In genomic region chr8:72218781-72219540, GRCm38 (mm10) we compare ENCODE assay signal across 8 mouse cellular contexts. TPM values are rescaled to one million over a fixed set of nuclear protein-coding genes. Genes with fewer than 3 reads are reported as not detected.
DNase-seq lines count a peak whose midpoint lies in the region; ATAC-seq and TF ChIP-seq lines count a peak whose summit lies in the region.

No protein-coding gene starts in this region.

- no peaks in the 10 kb centered on the region for H3K9me3 ChIP-seq in hindbrain, embryonic 15.5 days
- H3K9me3 ChIP-seq in midbrain, embryonic 14.5 days (ENCODE audit: control insufficient read depth, low read length): no peaks in the 10 kb centered on the region

- H3K9ac ChIP-seq in hindbrain, embryonic 15.5 days: no peak overlapping the region
- H3K9ac ChIP-seq in midbrain, embryonic 14.5 days (replicated peaks; ENCODE audit: low read length): no peak overlapping the region

- 66% methylated on average over 10 of the region's 10 CpGs for WGBS in kidney, adult 2 months
- WGBS in hindbrain, embryonic 15.5 days: 75% methylated on average over 10 of the region's 10 CpGs
- 81% methylated on average over 9 of the region's 10 CpGs for WGBS in midbrain, embryonic 14.5 days

- ATAC-seq in hindbrain, embryonic 15.5 days (ENCODE audit: low FRiP score, low read depth): peak; percentile 49; the same call in 1 of the 2 replicates
- peak; percentile 25; the same call in 1 of the 2 replicates for ATAC-seq in midbrain, embryonic 14.5 days (ENCODE audit: low FRiP score, low TSS enrichment)

- peak overlapping the region; percentile 76 for H3K4me2 ChIP-seq in hindbrain, embryonic 15.5 days
- peak overlapping the region; percentile 60 for H3K4me2 ChIP-seq in midbrain, embryonic 14.5 days (ENCODE audit: low read length)

- 0 out of 2 replicates have a peak, but pooled peaks cover 4% of the 10 kb centered on the region for H3K4me1 ChIP-seq in kidney, adult 2 months (ENCODE audit: control insufficient read depth, insufficient read depth, low read length)
- H3K4me1 ChIP-seq in bone marrow macrophage, adult 2 months (ENCODE audit: control insufficient read depth, insufficient read depth, low read length): peaks cover 28% of the 10 kb centered on the region
- peaks cover 17% of the 10 kb centered on the region for H3K4me1 ChIP-seq in hindbrain, embryonic 15.5 days (replicated peaks)
- peaks cover 7% of the 10 kb centered on the region; the same call in 1 of the 2 replicates for H3K4me1 ChIP-seq in midbrain, embryonic 14.5 days (ENCODE audit: control insufficient read depth, insufficient read depth, low read length)

- peak overlapping the region; percentile 92; the same call in 1 of the 2 replicates for H3K4me3 ChIP-seq in kidney, adult 2 months (ENCODE audit: insufficient read depth, low read depth, low read length)
- no peak overlapping the region for H3K4me3 ChIP-seq in bone marrow macrophage, adult 2 months (ENCODE audit: insufficient read depth, low read length)
- peak overlapping the region; percentile 78 for H3K4me3 ChIP-seq in hindbrain, embryonic 15.5 days
- peak overlapping the region; percentile 66 for H3K4me3 ChIP-seq in midbrain, embryonic 14.5 days (replicated peaks; ENCODE audit: low read depth, low read length)

- no peak for DNase-seq in kidney, adult 2 months
- DNase-seq in kidney, adult 9 months: no peak
- DNase-seq in midbrain, embryonic 14.5 days: no peak
- DNase-seq in right cerebral cortex, adult 18-20 months: no peak
- no peak for DNase-seq in frontal cortex, adult 2 months (ENCODE audit: extremely low spot score in 1 of 2, low spot score in 1 of 2)
- DNase-seq in frontal cortex, postnatal 36 days (ENCODE audit: low spot score in 2 of 2): no peak

- H3K27me3 ChIP-seq in kidney, adult 2 months (replicated peaks; ENCODE audit: control insufficient read depth, insufficient read depth, low read length): no peaks in the 10 kb centered on the region
- H3K27me3 ChIP-seq in hindbrain, embryonic 15.5 days: peaks cover 8% of the 10 kb centered on the region; the same call in 1 of the 2 replicates
- H3K27me3 ChIP-seq in midbrain, embryonic 14.5 days (ENCODE audit: control insufficient read depth, insufficient read depth, low read length): no peaks in the 10 kb centered on the region

- no peaks in the 10 kb centered on the region for H3K36me3 ChIP-seq in kidney, adult 2 months (ENCODE audit: control insufficient read depth, insufficient read depth, low read length)
- peaks cover 23% of the 10 kb centered on the region for H3K36me3 ChIP-seq in hindbrain, embryonic 15.5 days
- H3K36me3 ChIP-seq in midbrain, embryonic 14.5 days (ENCODE audit: control insufficient read depth, insufficient read depth, low read length): peaks cover 29% of the 10 kb centered on the region

- no peak overlapping the region for H3K27ac ChIP-seq in kidney, adult 2 months (ENCODE audit: insufficient read depth, low read depth, low read length)
- peak overlapping the region; percentile 29; the same call in 1 of the 2 replicates for H3K27ac ChIP-seq in bone marrow macrophage, adult 2 months (ENCODE audit: insufficient read depth, low read depth, low read length)
- peak overlapping the region; percentile 62 for H3K27ac ChIP-seq in hindbrain, embryonic 15.5 days (replicated peaks)
- H3K27ac ChIP-seq in midbrain, embryonic 14.5 days (replicated peaks; ENCODE audit: low read depth, low read length): no peak overlapping the region

- no peak for TF ChIP-seq POLR2A in kidney, adult 2 months (IDR thresholded peaks at IDR 0.05; ENCODE audit: low read depth, low read length)
- TF ChIP-seq POLR2A in bone marrow macrophage, adult 2 months (IDR thresholded peaks at IDR 0.05; ENCODE audit: borderline replicate concordance, low read depth, low read length): no peak

- TF ChIP-seq CTCF in kidney, adult 2 months (conservative IDR thresholded peaks at IDR 0.05; ENCODE audit: insufficient read depth, insufficient read length, low read depth, low read length): no peak
- TF ChIP-seq CTCF in bone marrow macrophage, adult 2 months (IDR thresholded peaks at IDR 0.05; ENCODE audit: low read depth, low read length): no peak

RNA-seq across cellular contexts. Expression of gene Fam32a, which starts 0.6 kb away (rescaled TPM):
- 54.7 and 59.6 TPM in 2 replicates for polyA plus RNA-seq in kidney, adult 2 months (2012; rRNA removed)
- polyA plus RNA-seq in bone marrow macrophage, adult 2 months (2012; ENCODE audit: insufficient read depth, insufficient read length, missing spikeins): 56.6 and 58.3 TPM in 2 replicates
- 91.8 and 97.1 TPM in 2 replicates for polyA plus RNA-seq in hindbrain, embryonic 15.5 days (2015; fragmentation: Nextera tagmentation; extraction: Ambion mirVana)
- polyA plus RNA-seq in midbrain, embryonic 14.5 days (2014; fragmentation: Nextera tagmentation; extraction: Ambion mirVana): 62.4 and 74.6 TPM in 2 replicates
- 77.5 and 79.3 TPM in 2 replicates for polyA plus RNA-seq in frontal cortex, adult 2 months (2012; rRNA removed)

RNA-seq across cellular contexts. Expression of gene Gm11034, which starts 5.5 kb away (rescaled TPM):
- not detected in 2 replicates for polyA plus RNA-seq in kidney, adult 2 months (2012; rRNA removed)
- not detected in 2 replicates for polyA plus RNA-seq in bone marrow macrophage, adult 2 months (2012; ENCODE audit: insufficient read depth, insufficient read length, missing spikeins)
- not detected in 2 replicates for polyA plus RNA-seq in hindbrain, embryonic 15.5 days (2015; fragmentation: Nextera tagmentation; extraction: Ambion mirVana)
- polyA plus RNA-seq in midbrain, embryonic 14.5 days (2014; fragmentation: Nextera tagmentation; extraction: Ambion mirVana): not detected in 2 replicates
- not detected in 2 replicates for polyA plus RNA-seq in frontal cortex, adult 2 months (2012; rRNA removed)

RNA-seq across cellular contexts. Expression of gene Cib3, which starts 6.3 kb away (rescaled TPM):
- polyA plus RNA-seq in kidney, adult 2 months (2012; rRNA removed): 0.04 TPM in 1 of 2 replicates, not detected in the other
- polyA plus RNA-seq in bone marrow macrophage, adult 2 months (2012; ENCODE audit: insufficient read depth, insufficient read length, missing spikeins): 0.54 TPM in 1 of 2 replicates, not detected in the other
- polyA plus RNA-seq in hindbrain, embryonic 15.5 days (2015; fragmentation: Nextera tagmentation; extraction: Ambion mirVana): not detected in 2 replicates
- polyA plus RNA-seq in midbrain, embryonic 14.5 days (2014; fragmentation: Nextera tagmentation; extraction: Ambion mirVana): not detected in 2 replicates
- 0.06 and 0.21 TPM in 2 replicates for polyA plus RNA-seq in frontal cortex, adult 2 months (2012; rRNA removed)

RNA-seq across cellular contexts. Expression of gene Ap1m1, which starts 20.9 kb away (rescaled TPM):
- polyA plus RNA-seq in kidney, adult 2 months (2012; rRNA removed): 72.6 and 75.0 TPM in 2 replicates
- 51.4 and 60.2 TPM in 2 replicates for polyA plus RNA-seq in bone marrow macrophage, adult 2 months (2012; ENCODE audit: insufficient read depth, insufficient read length, missing spikeins)
- 238 and 278 TPM in 2 replicates for polyA plus RNA-seq in hindbrain, embryonic 15.5 days (2015; fragmentation: Nextera tagmentation; extraction: Ambion mirVana)
- polyA plus RNA-seq in midbrain, embryonic 14.5 days (2014; fragmentation: Nextera tagmentation; extraction: Ambion mirVana): 235 and 260 TPM in 2 replicates
- 111 and 115 TPM in 2 replicates for polyA plus RNA-seq in frontal cortex, adult 2 months (2012; rRNA removed)

RNA-seq across cellular contexts. Expression of gene Hsh2d, which starts 29.5 kb away (rescaled TPM):
- 0.14 and 1.9 TPM in 2 replicates for polyA plus RNA-seq in kidney, adult 2 months (2012; rRNA removed)
- 0.29 TPM in 1 of 2 replicates, not detected in the other for polyA plus RNA-seq in bone marrow macrophage, adult 2 months (2012; ENCODE audit: insufficient read depth, insufficient read length, missing spikeins)
- polyA plus RNA-seq in hindbrain, embryonic 15.5 days (2015; fragmentation: Nextera tagmentation; extraction: Ambion mirVana): not detected in 2 replicates
- not detected in 2 replicates for polyA plus RNA-seq in midbrain, embryonic 14.5 days (2014; fragmentation: Nextera tagmentation; extraction: Ambion mirVana)
- polyA plus RNA-seq in frontal cortex, adult 2 months (2012; rRNA removed): 0.06 and 0.12 TPM in 2 replicates

Comparison
In these comparisons a context has a peak if more than half of its experiments do, and no peak if none do; other contexts are left out.
1. H3K27ac ChIP-seq: peak in bone marrow macrophage, adult 2 months (single experiment) and hindbrain, embryonic 15.5 days (single experiment); none in kidney, adult 2 months (single experiment) and midbrain, embryonic 14.5 days (single experiment).